Mouse (Mus musculus) MEL (cell line): ENCODE measurements around the gene Sgcd. TPM values are rescaled to one million over a fixed set of nuclear protein-coding genes. Genes with fewer than 3 reads are reported as not detected.
A peak's percentile ranks its signal among the peaks of the same experiment; 100 is the strongest.

Experiments used
- DNase-seq: peaks from one replicate; pipeline ENCODE4 v3.0.0; 2011; ENCODE audit warnings: low read depth, low spot score
- H3K27ac ChIP-seq: 2 replicates; pipeline ENCODE4 v1.5.1; 2012; ENCODE audit warnings: low read depth, mild to moderate bottlenecking, control low read depth, low read length, moderate library complexity; ENCODE audit not compliant: control insufficient read depth
- H3K27me3 ChIP-seq, 2 experiments: fragments of 150-350 bp in 1 of 2; sonication (generic) in 1 of 2; 2 replicates each; pipeline ENCODE4 v1.6.1; 2012; ENCODE audit warnings: low read length in 2 of 2, mild to moderate bottlenecking in 2 of 2, improper control_type of control experiment in 1 of 2, moderate library complexity in 1 of 2; ENCODE audit not compliant: insufficient read depth in 2 of 2, control insufficient read depth in 1 of 2
- H3K36me3 ChIP-seq, 2 experiments: 2 replicates each; pipeline ENCODE4 v1.6.1; 2012 to 2014; ENCODE audit warnings: low read length in 2 of 2, improper control_type of control experiment in 1 of 2, inconsistent platforms in 1 of 2, mild to moderate bottlenecking in 1 of 2; ENCODE audit not compliant: insufficient read depth in 2 of 2, control insufficient read depth in 1 of 2
- H3K4me1 ChIP-seq, 2 experiments: fragments of 150-350 bp in 1 of 2; sonication (generic) in 1 of 2; 2 replicates each; pipeline ENCODE4 v1.6.1; 2012; ENCODE audit warnings: low read length in 2 of 2, improper control_type of control experiment in 1 of 2, mild to moderate bottlenecking in 1 of 2; ENCODE audit not compliant: insufficient read depth in 2 of 2, control insufficient read depth in 1 of 2
- H3K4me3 ChIP-seq, 2 experiments: fragments of 150-350 bp in 1 of 2; sonication (generic) in 1 of 2; 2 replicates each; pipeline ENCODE4 v1.5.1; 2012; ENCODE audit warnings: low read depth in 2 of 2, low read length in 2 of 2, mild to moderate bottlenecking in 2 of 2, moderate library complexity in 2 of 2, control low read depth in 1 of 2, improper control_type of control experiment in 1 of 2; ENCODE audit not compliant: control insufficient read depth in 1 of 2, insufficient read depth in 1 of 2
- H3K79me2 ChIP-seq: 2 replicates; pipeline ENCODE4 v1.6.1; 2012; ENCODE audit warnings: mild to moderate bottlenecking, low read length, moderate library complexity; ENCODE audit not compliant: control insufficient read depth, poor library complexity, insufficient read depth
- H3K9ac ChIP-seq: 2 replicates; pipeline ENCODE4 v1.6.1; 2012; ENCODE audit warnings: low read depth, mild to moderate bottlenecking, control low read depth, low read length, moderate library complexity; ENCODE audit not compliant: control insufficient read depth, poor library complexity, severe bottlenecking
- H3K9me3 ChIP-seq: fragments of 150-350 bp; sonication (generic); replicated peaks from 2 replicates; pipeline ENCODE4 v1.6.1; 2012; ENCODE audit warnings: mild to moderate bottlenecking, low read length, improper control_type of control experiment, moderate library complexity; ENCODE audit not compliant: insufficient read depth
- BHLHE40 ChIP-seq: IDR thresholded peaks from 2 replicates; pipeline ENCODE4 v1.6.1; 2012; ENCODE audit warnings: low read depth, mild to moderate bottlenecking, inconsistent platforms, low read length, improper control_type of control experiment, borderline replicate concordance
- CHD1 ChIP-seq: IDR thresholded peaks from 2 replicates; pipeline ENCODE4 v1.6.1; 2012; ENCODE audit warnings: low read depth, mild to moderate bottlenecking, inconsistent platforms, low read length, improper control_type of control experiment
- CHD2 ChIP-seq: IDR thresholded peaks from 2 replicates; pipeline ENCODE4 v1.6.1; 2011; ENCODE audit warnings: low read length, improper control_type of control experiment
- E2F4 ChIP-seq: IDR thresholded peaks from 2 replicates; pipeline ENCODE4 v1.6.1; 2011; ENCODE audit warnings: low read depth, low read length, improper control_type of control experiment, borderline replicate concordance
- ELF1 ChIP-seq: IDR thresholded peaks from 2 replicates; pipeline ENCODE4 v1.6.1; 2014; ENCODE audit warnings: low read depth, mild to moderate bottlenecking, inconsistent platforms, low read length, improper control_type of control experiment, moderate library complexity
- EP300 ChIP-seq, 2 experiments: IDR thresholded peaks; 2 replicates each; pipeline ENCODE4 v1.6.1; 2011; ENCODE audit warnings: improper control_type of control experiment in 2 of 2, low read length in 2 of 2, low read depth in 1 of 2, mild to moderate bottlenecking in 1 of 2
- HCFC1 ChIP-seq: IDR thresholded peaks from 2 replicates; pipeline ENCODE4 v1.6.1; 2012; ENCODE audit warnings: low read depth, mild to moderate bottlenecking, inconsistent platforms, low read length, improper control_type of control experiment, moderate library complexity
- MAZ ChIP-seq: IDR thresholded peaks from 2 replicates; pipeline ENCODE4 v1.6.1; 2012; ENCODE audit warnings: low read depth, mild to moderate bottlenecking, inconsistent platforms, low read length, improper control_type of control experiment
- MYB ChIP-seq: IDR thresholded peaks from 2 replicates; pipeline ENCODE4 v1.6.1; 2011; ENCODE audit warnings: mild to moderate bottlenecking, low read depth, low read length, improper control_type of control experiment
- POLR2A ChIP-seq, 2 experiments: IDR thresholded peaks; 2 replicates each; pipeline ENCODE4 v1.6.1; 2011 to 2012; ENCODE audit warnings: low read length in 2 of 2, mild to moderate bottlenecking in 2 of 2, control low read depth in 1 of 2, improper control_type of control experiment in 1 of 2, low read depth in 1 of 2, moderate library complexity in 1 of 2; ENCODE audit not compliant: control insufficient read depth in 1 of 2, insufficient read depth in 1 of 2, poor library complexity in 1 of 2
- POLR2AphosphoS5 ChIP-seq: IDR thresholded peaks from 2 replicates; pipeline ENCODE4 v1.6.1; 2012; ENCODE audit warnings: low read depth, borderline replicate concordance, mild to moderate bottlenecking, inconsistent platforms, low read length, moderate library complexity, mixed read lengths
- RCOR1 ChIP-seq: IDR thresholded peaks from 2 replicates; pipeline ENCODE4 v1.6.1; 2012; ENCODE audit warnings: low read depth, mild to moderate bottlenecking, inconsistent platforms, low read length, improper control_type of control experiment
- SIN3A ChIP-seq: IDR thresholded peaks from 2 replicates; pipeline ENCODE4 v1.6.1; 2012; ENCODE audit warnings: low read length, improper control_type of control experiment, inconsistent platforms
- TAL1 ChIP-seq: IDR thresholded peaks from 2 replicates; pipeline ENCODE4 v1.6.1; 2012; ENCODE audit warnings: mild to moderate bottlenecking, inconsistent platforms, low read length, moderate library complexity, mixed read lengths
- UBTF ChIP-seq: IDR thresholded peaks from 2 replicates; pipeline ENCODE4 v1.6.1; 2012; ENCODE audit warnings: low read depth, mild to moderate bottlenecking, inconsistent platforms, low read length, improper control_type of control experiment, moderate library complexity, borderline replicate concordance; ENCODE audit not compliant: insufficient read depth
- USF1 ChIP-seq: IDR thresholded peaks from 2 replicates; pipeline ENCODE4 v1.6.1; 2014; ENCODE audit warnings: low read depth, mild to moderate bottlenecking, inconsistent platforms, low read length, improper control_type of control experiment, moderate library complexity
- ZC3H11A ChIP-seq: IDR thresholded peaks from 2 replicates; pipeline ENCODE4 v1.6.1; 2012; ENCODE audit warnings: low read depth, mild to moderate bottlenecking, inconsistent platforms, low read length, improper control_type of control experiment
- ZMIZ1 ChIP-seq: IDR thresholded peaks from 2 replicates; pipeline ENCODE4 v1.6.1; 2012; ENCODE audit warnings: low read depth, mild to moderate bottlenecking, inconsistent platforms, low read length, improper control_type of control experiment, moderate library complexity
- ZNF384 ChIP-seq: IDR thresholded peaks from 2 replicates; pipeline ENCODE4 v1.6.1; 2012; ENCODE audit warnings: low read depth, mild to moderate bottlenecking, inconsistent platforms, low read length, improper control_type of control experiment
- polyA plus RNA-seq, 2 experiments: library from polyadenylated mRNA; stranded (reverse) in 1 of 2; unstranded in 1 of 2; fragments of >175 nt in 1 of 2; fragments of >200 nt in 1 of 2; gene quantifications; 2 replicates each; pipeline versions ENCODE4 v1.2.1 to v1.2.4; 2012; ENCODE audit warnings: low replicate concordance in 2 of 2, low read depth in 1 of 2; ENCODE audit not compliant: insufficient read length in 2 of 2, insufficient read depth in 1 of 2, missing spikeins in 1 of 2
- total RNA-seq: library from RNA; depleted of rRNA; stranded (reverse); fragments of 300-350 nt; gene quantifications from 2 replicates; pipeline ENCODE4 v1.2.3, GENCODE M21; 2012

Sgcd gene
- total and polyA plus RNA-seq, 3 experiments: not detected

DNA sequence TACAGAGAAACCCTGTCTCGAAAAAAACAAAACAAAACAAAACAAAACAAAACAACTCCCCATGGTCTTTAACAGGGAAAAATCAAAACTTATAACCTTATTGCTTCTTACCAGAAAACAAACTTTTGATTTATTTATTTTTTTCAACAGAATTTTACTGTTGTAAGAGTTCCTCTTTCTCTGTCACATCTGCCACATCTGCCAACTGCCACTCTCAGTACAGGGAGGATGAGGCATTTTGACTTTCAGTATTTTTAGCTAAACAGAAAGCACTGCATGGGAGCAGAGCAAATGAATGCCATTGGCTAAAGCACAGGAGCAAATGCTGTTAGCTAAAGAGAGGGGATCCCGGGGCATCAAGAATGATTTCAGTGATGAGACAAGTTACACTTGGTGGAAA lies 528.6 kb downstream of the Sgcd start:
- Histone ChIP-seq H3K27me3 (no peaks in the 10 kb centered on the region), H3K27ac (no peak overlapping the region), H3K9me3 (no peaks in the 10 kb centered on the region), H3K4me1 (peaks cover 3 to 7% of the 10 kb centered on the region in 2 experiments; a peak in 2 of 4 replicates), H3K4me3 (peak overlapping the region in 1 of 2 experiments; percentile 44; a peak in 1 of 4 replicates), H3K79me2 (no peaks in the 10 kb centered on the region), H3K9ac (no peak overlapping the region), H3K36me3 (peaks cover 0 to 11% of the 10 kb centered on the region in 2 experiments; a peak in 2 of 4 replicates)
- peak; percentile 54; the same call in 1 of the 2 replicates for TF ChIP-seq RCOR1
- 0 out of 2 replicates have a peak, but pooled peaks have one; percentile 29 for TF ChIP-seq ZNF384
- peak; percentile 49 to 74; a peak in 3 of 4 replicates for TF ChIP-seq EP300 (IDR thresholded peaks at IDR 0.05; ENCODE audit: low read depth in 1 of 2, low read length in 2 of 2)
- peak; percentile 70 for TF ChIP-seq MYB
- no peak for TF ChIP-seq ZMIZ1
- DNase-seq: peak; percentile 60

DNA sequence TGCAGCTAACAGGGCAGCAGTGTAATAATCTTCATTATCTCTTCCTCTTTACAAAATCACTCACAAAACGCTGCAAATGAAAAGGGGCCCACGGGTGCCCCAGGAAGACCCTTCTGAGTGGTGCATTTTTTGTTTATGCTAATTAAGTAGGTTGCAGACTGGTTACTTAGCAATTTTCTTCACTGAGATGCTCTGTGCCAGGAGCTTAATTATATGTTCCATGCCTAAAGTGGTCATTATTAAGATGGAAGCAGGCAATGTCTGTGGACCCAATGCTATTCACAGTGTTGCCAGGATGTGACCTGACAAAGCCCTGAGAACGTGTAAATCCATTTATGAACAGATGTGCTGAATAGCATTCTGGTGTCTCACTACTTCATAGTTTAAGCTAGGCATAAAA lies 529.6 kb downstream of the Sgcd start:
- TF ChIP-seq USF1 (no peak), HCFC1 (no peak), SIN3A (no peak), E2F4 (no peak), BHLHE40 (no peak), ELF1 (no peak), MAZ (no peak), CHD1 (no peak), RCOR1 (no peak), UBTF (no peak), POLR2A (IDR thresholded peaks at IDR 0.05; ENCODE audit: control insufficient read depth in 1 of 2, insufficient read depth in 1 of 2, low read depth in 1 of 2, low read length in 2 of 2, poor library complexity in 1 of 2) (no peak), ZNF384 (no peak), ZMIZ1 (no peak), EP300 (IDR thresholded peaks at IDR 0.05; ENCODE audit: low read depth in 1 of 2, low read length in 2 of 2) (no peak), CHD2 (no peak), ZC3H11A (no peak), POLR2AphosphoS5 (no peak), TAL1 (no peak)
- no peak overlapping the region for H3K9ac ChIP-seq
- no peak overlapping the region for H3K27ac ChIP-seq
- peak; percentile 16 for DNase-seq
- no peak overlapping the region for H3K4me3 ChIP-seq
- H3K36me3 ChIP-seq: peaks cover 0 to 11% of the 10 kb centered on the region in 2 experiments; a peak in 2 of 4 replicates
- no peaks in the 10 kb centered on the region for H3K79me2 ChIP-seq
- no peaks in the 10 kb centered on the region for H3K9me3 ChIP-seq
- peaks cover 3 to 7% of the 10 kb centered on the region in 2 experiments; a peak in 2 of 4 replicates for H3K4me1 ChIP-seq
- no peaks in the 10 kb centered on the region for H3K27me3 ChIP-seq
